Mouse (Mus musculus) frontal cortex, postnatal 10 days (tissue): ENCODE measurements at regions not wholly inside any gene's neighbourhood (a gene's known extent, or its start where the extent isn't known, plus 50 kb on each side); places are given as distances from the start of the nearest gene placed in this dataset.
A peak's percentile ranks its signal among the peaks of the same experiment; 100 is the strongest.

Source experiments
- DNase-seq, 2 experiments: peaks; one replicate each; pipeline ENCODE4 v3.0.0; 2022; ENCODE audit warnings: low spot score in 2 of 2, mixed read lengths in 1 of 2

DNA sequence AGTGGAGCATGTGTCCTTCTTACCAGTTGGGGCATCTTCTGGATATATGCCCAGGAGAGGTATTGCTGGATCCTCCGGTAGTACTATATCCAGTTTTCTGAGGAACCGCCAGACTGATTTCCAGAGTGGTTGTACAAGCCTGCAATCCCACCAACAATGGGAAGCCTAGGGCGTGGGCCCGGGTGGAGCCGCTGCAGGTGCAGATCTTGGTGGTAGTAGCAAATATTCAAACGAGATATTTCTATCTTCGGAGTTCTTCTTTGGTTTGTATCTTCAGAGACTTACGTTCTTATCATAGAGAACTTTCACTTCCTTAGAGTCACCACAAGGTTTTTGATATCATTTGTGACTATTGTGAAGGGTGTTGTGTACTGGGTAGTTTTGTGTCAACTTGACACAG is 60.2 kb upstream of the Btbd35f28 start:
- peak in 1 of 2 experiments; percentile 3 for DNase-seq
